Mouse (Mus musculus) olfactory bulb, adult 2 months (tissue): ENCODE measurements around the gene Fsip1.

Experiments
- CTCF ChIP-seq: fragments of 200-500 bp; IDR thresholded peaks from 2 replicates; pipeline ENCODE4 v1.5.1; 2012; ENCODE audit warnings: low read depth, mild to moderate bottlenecking, low read length, moderate library complexity; ENCODE audit not compliant: insufficient read depth
- POLR2A ChIP-seq: fragments of 200-500 bp; IDR thresholded peaks from 2 replicates; pipeline ENCODE4 v1.6.1; 2012; ENCODE audit warnings: mild to moderate bottlenecking, low read depth, low read length, moderate library complexity; ENCODE audit not compliant: insufficient read depth

DNA sequence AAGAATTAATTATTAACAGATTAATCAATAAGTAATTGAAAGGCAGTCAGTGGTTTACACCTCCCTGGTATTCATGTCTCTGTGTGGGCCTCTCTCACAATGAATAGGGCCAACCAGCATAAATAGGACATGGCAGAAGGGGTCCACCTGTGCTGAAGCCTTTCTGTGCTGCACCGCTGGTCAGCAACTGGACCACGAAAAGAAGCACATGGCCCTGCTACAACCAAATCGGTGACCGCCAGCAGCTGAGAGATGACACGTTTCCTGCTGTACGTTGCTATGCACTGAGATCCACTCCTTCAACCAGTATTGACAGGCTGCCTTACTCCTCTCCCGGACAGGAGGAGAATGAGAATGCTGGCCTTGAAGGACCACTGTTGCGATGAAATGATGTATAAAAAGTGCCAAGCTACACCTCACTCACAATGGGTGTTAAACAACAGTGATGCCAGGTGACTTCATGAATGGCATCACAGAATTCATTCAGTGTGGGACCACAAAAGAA is 44.3 kb upstream of the Fsip1 start:
- TF ChIP-seq CTCF (no peak), POLR2A (no peak)
